8 mouse cellular contexts compared by ENCODE assay signal in the genomic region with DNA sequence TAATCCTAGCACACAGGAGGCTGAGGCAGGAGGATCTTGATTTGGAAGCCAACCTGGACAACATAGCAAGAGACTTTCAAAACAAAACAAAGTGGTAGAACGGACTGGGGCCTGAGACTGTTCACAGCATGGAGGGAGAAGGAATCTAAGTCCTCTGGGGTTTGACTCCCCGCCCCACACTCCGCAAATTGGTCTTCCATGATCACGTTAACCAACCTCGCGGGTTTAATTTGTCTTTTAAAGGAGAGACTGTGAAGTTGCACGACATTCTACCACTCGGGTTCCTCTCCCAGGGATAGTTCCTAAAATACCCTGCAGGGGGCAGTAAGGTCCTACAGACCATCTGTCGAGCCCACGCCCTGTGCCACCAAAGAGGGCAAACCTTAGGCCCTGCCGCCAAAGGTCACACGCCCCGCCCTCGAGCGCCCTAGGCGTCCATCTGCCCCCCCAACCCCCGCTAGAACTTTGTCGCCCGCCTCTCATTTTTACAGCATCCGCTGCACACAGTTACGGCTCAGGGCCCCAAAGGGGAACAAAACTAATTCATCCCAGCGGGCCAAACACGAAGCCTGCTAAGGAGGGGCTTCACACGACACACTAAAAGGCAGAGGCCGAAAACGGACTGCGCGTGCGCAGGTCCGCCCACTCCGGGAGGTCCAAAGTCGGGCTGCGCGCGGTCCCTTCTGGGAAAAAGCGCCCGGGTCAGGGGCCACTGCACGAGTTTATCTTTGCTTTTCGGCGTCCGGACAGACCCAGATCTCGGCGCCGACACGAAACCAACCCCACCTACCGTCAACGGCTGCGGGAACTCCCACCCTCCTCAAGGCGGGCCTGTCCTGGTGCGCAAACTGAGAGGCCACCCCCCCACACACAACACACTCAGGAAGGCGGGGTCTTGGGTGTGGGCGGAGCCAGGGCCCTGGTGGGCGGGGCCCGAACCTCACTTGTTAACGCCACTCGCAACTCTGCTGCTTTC. TPM values are rescaled to one million over a fixed set of nuclear protein-coding genes. Genes with fewer than 3 reads are reported as not detected.
DNase-seq lines count a peak whose midpoint lies in the region; ATAC-seq lines count a peak whose summit lies in the region.

A gene (minus strand): TSS at position 855 of the 976 bp plus-strand sequence.

- H3K27ac ChIP-seq in heart, embryonic 14.5 days (replicated peaks in 1 of 2; ENCODE audit: control insufficient read depth in 1 of 2, insufficient read depth in 1 of 2, low read depth in 2 of 2, low read length in 2 of 2), result peak within 1 kb of the TSS; percentile 95
- H3K27ac ChIP-seq in liver, embryonic 13.5 days, result peak within 1 kb of the TSS; percentile 97
- H3K27ac ChIP-seq in stomach, embryonic 16.5 days (ENCODE audit: low read length), result peak within 1 kb of the TSS; percentile 99

- no peaks in the 10 kb centered on the region for H3K27me3 ChIP-seq in heart, embryonic 14.5 days (ENCODE audit: control insufficient read depth, insufficient read depth, low read length)
- H3K27me3 ChIP-seq in liver, embryonic 13.5 days, result no peaks in the 10 kb centered on the region
- H3K27me3 ChIP-seq in stomach, embryonic 16.5 days (ENCODE audit: control insufficient read depth, insufficient read depth, low read length), result no peaks in the 10 kb centered on the region

- peak within 1 kb of the TSS; percentile 81 for H3K9ac ChIP-seq in heart, embryonic 14.5 days (ENCODE audit: low read length)
- H3K9ac ChIP-seq in liver, embryonic 13.5 days, result peak within 1 kb of the TSS; percentile 75
- H3K9ac ChIP-seq in stomach, embryonic 16.5 days (ENCODE audit: low read length), result peak within 1 kb of the TSS; percentile 71

- H3K4me3 ChIP-seq in heart, embryonic 14.5 days (ENCODE audit: control insufficient read depth in 1 of 2, insufficient read depth in 1 of 2, low read depth in 1 of 2, low read length in 2 of 2), result peak within 1 kb of the TSS; percentile 67 to 71
- H3K4me3 ChIP-seq in liver, embryonic 13.5 days (replicated peaks), result peak within 1 kb of the TSS; percentile 66
- H3K4me3 ChIP-seq in stomach, embryonic 16.5 days (replicated peaks; ENCODE audit: low read length), result peak within 1 kb of the TSS; percentile 56

- peak; percentile 89 for ATAC-seq in erythroid progenitor cell, adult 5-6 weeks (replicated peaks; ENCODE audit: low FRiP score, poor library complexity, severe bottlenecking)
- ATAC-seq in heart, embryonic 14.5 days (ENCODE audit: insufficient number of reproducible peaks, insufficient read depth, low FRiP score, low read depth), result peak; percentile 97
- ATAC-seq in liver, embryonic 13.5 days (ENCODE audit: low read depth), result peak; percentile 93
- ATAC-seq in stomach, embryonic 16.5 days (ENCODE audit: insufficient read depth, low FRiP score), result peak; percentile 98

- 2% methylated on average over 56 of the region's 56 CpGs for WGBS in heart, embryonic 14.5 days
- 2% methylated on average over 56 of the region's 56 CpGs for WGBS in liver, embryonic 13.5 days (ENCODE audit: insufficient replicate concordance)
- WGBS in stomach, embryonic 16.5 days, result 2% methylated on average over 56 of the region's 56 CpGs

- H3K4me2 ChIP-seq in heart, embryonic 14.5 days (ENCODE audit: low read length), result peak within 1 kb of the TSS; percentile 64
- peak within 1 kb of the TSS; percentile 74 for H3K4me2 ChIP-seq in liver, embryonic 13.5 days
- H3K4me2 ChIP-seq in stomach, embryonic 16.5 days (ENCODE audit: low read depth, low read length), result peak within 1 kb of the TSS; percentile 57

- H3K36me3 ChIP-seq in heart, embryonic 14.5 days (ENCODE audit: control insufficient read depth, insufficient read depth, low read length), result no peaks in the 10 kb centered on the region
- H3K36me3 ChIP-seq in liver, embryonic 13.5 days, result no peaks in the 10 kb centered on the region
- H3K36me3 ChIP-seq in stomach, embryonic 16.5 days (ENCODE audit: control insufficient read depth, insufficient read depth, low read length), result no peaks in the 10 kb centered on the region

- H3K4me1 ChIP-seq in heart, embryonic 14.5 days (ENCODE audit: control insufficient read depth in 2 of 2, insufficient read depth in 2 of 2, low read length in 2 of 2), result peaks cover 0 to 6% of the 10 kb centered on the region in 2 experiments; a peak in 1 of 4 replicates
- peaks cover 23% of the 10 kb centered on the region for H3K4me1 ChIP-seq in liver, embryonic 13.5 days (replicated peaks)
- H3K4me1 ChIP-seq in stomach, embryonic 16.5 days (ENCODE audit: control insufficient read depth, insufficient read depth, low read length), result peaks cover 12% of the 10 kb centered on the region

- no peaks in the 10 kb centered on the region for H3K9me3 ChIP-seq in heart, embryonic 14.5 days (ENCODE audit: control insufficient read depth, low read length)
- no peaks in the 10 kb centered on the region for H3K9me3 ChIP-seq in liver, embryonic 13.5 days (replicated peaks)
- no peaks in the 10 kb centered on the region for H3K9me3 ChIP-seq in stomach, embryonic 16.5 days (replicated peaks; ENCODE audit: control insufficient read depth, low read length)

- peak; percentile 98 for DNase-seq in CD4-positive helper T cell, adult 2 months (ENCODE audit: low read depth, low spot score)
- peak; percentile 89 for DNase-seq in brain, embryonic 18.5 days (ENCODE audit: low read depth, low spot score)
- peak; percentile 97 for DNase-seq in kidney, postnatal 14 days
- DNase-seq in liver, embryonic 13.5 days, result peak; percentile 93
- DNase-seq in neural tube, embryonic 10.5 days (ENCODE audit: extremely low spot score, low spot score), result peak; percentile 99

RNA-seq across cellular contexts. Expression of the gene that starts here (rescaled TPM):
- total RNA-seq in erythroid progenitor cell, adult 5-6 weeks (2015; ENCODE audit: low replicate concordance), result 5.8 and 12.2 TPM in 2 replicates
- 10.5 and 11.0 TPM in 2 replicates for total RNA-seq in erythroid progenitor cell, adult 5-6 weeks (2017; ENCODE audit: low replicate concordance)
- polyA plus RNA-seq in heart, embryonic 14.5 days (2014; fragmentation: Nextera tagmentation; extraction: Ambion mirVana), result 7.6 and 7.8 TPM in 2 replicates
- polyA plus RNA-seq in liver, embryonic 13.5 days (2015; fragmentation: Nextera tagmentation; extraction: Ambion mirVana), result 5.5 and 6.4 TPM in 2 replicates
- polyA plus RNA-seq in stomach, embryonic 16.5 days (2015; fragmentation: Nextera tagmentation; extraction: Ambion mirVana), result 7.6 TPM in 2 replicates

Comparison
In these comparisons a context has a peak if more than half of its experiments do, and no peak if none do; other contexts are left out.
1. Peak in every context shown above with its lines: DNase-seq, ATAC-seq, H3K4me3 ChIP-seq and H3K27ac ChIP-seq.